Mouse (Mus musculus) olfactory bulb, adult 2 months (tissue): ENCODE measurements at regions not wholly inside any gene's neighbourhood (a gene's known extent, or its start where the extent isn't known, plus 50 kb on each side); places are given as distances from the start of the nearest gene placed in this dataset.

Source experiments
- CTCF ChIP-seq: fragments of 200-500 bp; IDR thresholded peaks from 2 replicates; pipeline ENCODE4 v1.5.1; 2012; ENCODE audit warnings: low read depth, mild to moderate bottlenecking, low read length, moderate library complexity; ENCODE audit not compliant: insufficient read depth
- POLR2A ChIP-seq: fragments of 200-500 bp; IDR thresholded peaks from 2 replicates; pipeline ENCODE4 v1.6.1; 2012; ENCODE audit warnings: mild to moderate bottlenecking, low read depth, low read length, moderate library complexity; ENCODE audit not compliant: insufficient read depth

DNA sequence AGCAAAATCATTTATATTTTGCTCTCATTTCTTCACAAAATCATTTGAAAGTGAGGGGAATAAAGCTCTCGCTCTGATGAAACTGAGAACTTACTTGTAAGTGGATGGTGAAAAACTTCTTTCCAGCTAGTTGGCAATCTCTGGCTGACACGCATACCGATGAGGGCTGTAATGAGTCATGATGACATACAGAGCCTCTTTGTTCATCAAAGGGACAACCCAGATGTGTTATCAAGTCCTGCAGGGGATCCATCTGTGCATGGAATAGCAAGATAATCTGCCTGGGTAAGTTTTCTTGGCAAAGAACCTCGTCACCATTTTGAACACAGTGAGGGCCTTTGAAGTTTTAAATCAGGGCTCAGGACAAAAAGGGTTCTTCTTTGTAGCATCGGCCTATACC lies 67.9 kb upstream of the Slc24a2 start:
- TF ChIP-seq POLR2A = no peak
- TF ChIP-seq CTCF = no peak
